Mouse (Mus musculus) small intestine, adult 2 months (tissue): Measurements from ENCODE around the gene Nmnat2.

Experiments
- CTCF ChIP-seq: fragments of 200-500 bp; IDR thresholded peaks from 2 replicates; pipeline ENCODE4 v1.5.1; 2012; ENCODE audit warnings: low read depth, mild to moderate bottlenecking, control low read depth, inconsistent platforms, low read length, moderate library complexity, mixed read lengths; ENCODE audit not compliant: insufficient replicate concordance, insufficient read length; ENCODE audit errors: extremely low read depth
- POLR2A ChIP-seq: fragments of 200-500 bp; IDR thresholded peaks from 2 replicates; pipeline ENCODE4 v1.6.1; 2012; ENCODE audit warnings: low read depth, mild to moderate bottlenecking, control low read depth, inconsistent platforms, low read length, moderate library complexity

GRCm38 (mm10) chr1:153127622-153128021 lies 172.8 kb downstream of the Nmnat2 start:
- TF ChIP-seq CTCF (no peak), POLR2A (no peak)
